Mouse (Mus musculus) skeletal muscle tissue, adult 2 months (tissue): Measurements from ENCODE around the gene Gpr135.

Source experiments
- DNase-seq: peaks from one replicate; pipeline ENCODE4 v3.0.0-alpha.2; 2012; ENCODE audit warnings: low read depth, low spot score

Gene Gpr135

GRCm38 (mm10) chr12:72070327-72071269, at the start of gene Gpr135:
TSS of gene Gpr135 (minus strand) at chr12:72071125.
- peak; percentile 39 for DNase-seq

- DNase-seq: no peak
Observed at GRCm38 (mm10) chr12:72115686-72116345, 44.9 kb upstream of the Gpr135 start.

GRCm38 (mm10) chr12:72115126-72115525, 44.2 kb upstream of the Gpr135 start:
- DNase-seq: no peak

- DNase-seq: peak; percentile 65
Observed at GRCm38 (mm10) chr12:72104525-72105281, 33.8 kb upstream of the Gpr135 start.

GRCm38 (mm10) chr12:72104027-72104426, 33.1 kb upstream of the Gpr135 start:
- no peak for DNase-seq

- DNase-seq: no peak
Observed at GRCm38 (mm10) chr12:72102776-72103175, 31.9 kb upstream of the Gpr135 start.

- no peak for DNase-seq
Observed at GRCm38 (mm10) chr12:72096966-72097365, 26.0 kb upstream of the Gpr135 start.

- DNase-seq: no peak
Observed at GRCm38 (mm10) chr12:72089802-72090201, 18.9 kb upstream of the Gpr135 start.

GRCm38 (mm10) chr12:72086166-72086825, 15.4 kb upstream of the Gpr135 start:
- no peak for DNase-seq

GRCm38 (mm10) chr12:72085329-72086165, 14.6 kb upstream of the Gpr135 start, which contains the start of the genes L3hypdh and Jkamp:
TSS of gene L3hypdh (minus strand) at chr12:72085439.
TSS of gene Jkamp (plus strand) at chr12:72085589.
- peak; percentile 99 for DNase-seq

GRCm38 (mm10) chr12:72085024-72085328, 14.1 kb upstream of the Gpr135 start:
- no peak for DNase-seq

- peak; percentile 54 for DNase-seq
Observed at GRCm38 (mm10) chr12:72084261-72085023, 13.5 kb upstream of the Gpr135 start.

- DNase-seq: no peak
Observed at GRCm38 (mm10) chr12:72083265-72083664, 12.3 kb upstream of the Gpr135 start.

GRCm38 (mm10) chr12:72082370-72082769, 11.4 kb upstream of the Gpr135 start:
- DNase-seq: no peak

- DNase-seq: no peak
Observed at GRCm38 (mm10) chr12:72081961-72082360, 11.0 kb upstream of the Gpr135 start.

GRCm38 (mm10) chr12:72078248-72078647, 7.3 kb upstream of the Gpr135 start:
- DNase-seq: no peak

- no peak for DNase-seq
Observed at GRCm38 (mm10) chr12:72069626-72070326, 1.1 kb downstream of the Gpr135 start.

- no peak for DNase-seq
Observed at GRCm38 (mm10) chr12:72057780-72058179, 13.1 kb downstream of the Gpr135 start.

- no peak for DNase-seq
Observed at GRCm38 (mm10) chr12:72053851-72054250, 17.1 kb downstream of the Gpr135 start.
